Mouse (Mus musculus): Measurements from ENCODE around the gene Adra2c.

- no peak for TF ChIP-seq CTCF (IDR thresholded peaks at IDR 0.05; ENCODE audit: borderline replicate concordance, control insufficient read depth, extremely low read depth, insufficient read depth, low read length, poor library complexity)
- no peak for TF ChIP-seq POLR2A (IDR thresholded peaks at IDR 0.05; ENCODE audit: control insufficient read depth, extremely low read depth, insufficient read depth, low read length, poor library complexity)
These were observed 21.5 kb downstream of the Adra2c start for GRCm38 (mm10) chr5:35299621-35300020.

All from thymus, adult 2 months (tissue).